Mouse (Mus musculus): Measurements from ENCODE around the gene Obscn.
"Not testable (repeated sequence)": the region's sequence is repeated elsewhere in the genome, so short reads cannot be mapped to it uniquely, and the experiment has no call there.

Gene Obscn

DNA sequence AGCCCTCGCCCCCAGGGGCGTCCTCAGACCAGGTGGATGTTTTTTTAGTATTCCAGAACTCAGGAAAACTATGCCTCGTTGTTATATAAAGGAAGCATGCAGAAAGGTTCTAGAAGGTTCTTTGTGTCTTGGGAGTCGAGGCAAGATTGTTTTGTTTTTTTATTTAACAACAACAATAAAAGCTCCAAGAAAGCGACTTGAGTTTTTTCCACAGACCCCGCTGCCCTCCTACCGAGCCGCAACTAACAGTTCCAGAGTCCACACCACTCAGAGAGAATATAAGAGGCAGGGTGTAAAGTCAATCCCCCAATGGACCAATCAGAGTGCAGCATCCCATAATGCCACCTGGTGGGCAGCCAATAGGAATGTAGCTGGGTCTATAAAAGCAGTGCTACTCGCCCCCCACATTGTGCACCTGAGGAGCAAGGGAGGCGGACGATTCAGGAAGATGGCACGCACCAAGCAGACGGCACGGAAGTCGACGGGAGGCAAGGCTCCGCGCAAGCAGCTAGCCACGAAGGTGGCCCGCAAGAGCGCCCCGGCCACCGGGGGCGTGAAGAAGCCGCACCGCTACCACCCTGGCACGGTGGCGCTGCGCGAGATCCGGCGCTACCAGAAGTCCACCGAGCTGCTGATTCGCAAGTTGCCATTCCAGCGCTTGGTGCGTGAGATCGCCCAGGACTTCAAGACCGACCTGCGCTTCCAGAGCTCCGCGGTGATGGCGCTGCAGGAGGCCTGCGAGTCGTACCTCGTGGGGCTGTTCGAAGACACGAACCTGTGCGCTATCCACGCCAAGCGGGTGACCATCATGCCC is 174.6 kb downstream of the Obscn start:
- no peak for DNase-seq (ENCODE audit: low read depth, low spot score)

GRCm38 (mm10) chr11:58959921-58960465 is 176.2 kb downstream of the Obscn start:
- DNase-seq (ENCODE audit: low read depth, low spot score): peak; percentile 84

- no peak for DNase-seq (ENCODE audit: low read depth, low spot score)
Observed at GRCm38 (mm10) chr11:58959186-58959825, 176.9 kb downstream of the Obscn start.

- DNase-seq (ENCODE audit: low read depth, low spot score): no peak
Observed at GRCm38 (mm10) chr11:58958536-58958935, 177.7 kb downstream of the Obscn start.

DNA sequence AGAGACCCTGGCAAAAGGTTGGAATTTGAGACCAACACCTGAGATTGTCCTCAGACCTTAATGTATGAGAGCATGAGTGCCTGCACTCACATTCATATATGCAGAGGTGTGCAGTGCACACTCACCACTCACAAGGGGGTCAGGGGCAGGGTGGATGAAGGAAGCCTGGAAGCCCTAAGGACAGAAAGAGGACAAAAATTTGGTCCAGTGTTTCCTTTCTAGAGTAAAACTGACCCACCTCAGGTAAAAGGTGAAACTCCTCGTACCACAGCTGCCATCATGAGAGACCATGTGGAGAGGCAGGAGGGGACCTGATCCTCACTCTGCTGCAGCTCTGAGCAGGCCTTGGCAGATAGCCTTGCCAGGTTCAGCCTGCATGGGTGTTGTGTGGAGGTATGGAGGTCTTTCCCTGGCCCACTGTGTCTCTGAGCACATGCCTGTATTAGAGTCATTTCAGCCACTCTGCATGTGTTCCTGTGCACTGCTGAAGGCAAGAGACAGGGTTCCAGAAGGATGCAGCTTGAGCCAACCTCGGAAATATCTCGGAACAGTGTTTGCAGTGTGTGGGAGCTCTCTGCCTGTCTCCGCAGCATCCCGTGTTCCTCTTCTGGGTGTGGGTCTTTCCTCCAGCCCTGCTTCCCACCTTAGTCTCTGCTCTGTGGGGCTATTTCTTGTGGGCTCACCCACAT is 178.8 kb downstream of the Obscn start:
- DNase-seq (ENCODE audit: low read depth, low spot score): no peak

DNA sequence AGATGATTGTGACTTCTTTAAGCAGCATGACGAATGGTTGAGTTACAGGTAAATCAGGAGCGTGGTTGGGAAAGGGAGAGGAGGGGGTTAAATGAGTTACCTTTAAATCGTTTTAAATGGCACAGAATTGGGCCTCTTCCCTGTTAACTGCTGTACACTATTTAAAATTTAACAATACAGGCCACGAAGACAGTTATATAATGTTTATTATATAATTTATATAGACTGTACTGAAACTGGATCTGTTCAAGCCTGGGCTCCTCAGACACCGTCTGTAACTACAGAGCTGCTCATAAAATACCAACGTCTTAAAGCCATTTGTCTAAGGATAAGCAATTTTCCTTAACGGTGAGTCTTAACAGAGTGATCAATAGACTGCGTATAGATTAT is 180.3 kb downstream of the Obscn start:
- DNase-seq (ENCODE audit: low read depth, low spot score): no peak

GRCm38 (mm10) chr11:58955143-58955867 is 180.9 kb downstream of the Obscn start:
- DNase-seq (ENCODE audit: low read depth, low spot score): no peak

DNA sequence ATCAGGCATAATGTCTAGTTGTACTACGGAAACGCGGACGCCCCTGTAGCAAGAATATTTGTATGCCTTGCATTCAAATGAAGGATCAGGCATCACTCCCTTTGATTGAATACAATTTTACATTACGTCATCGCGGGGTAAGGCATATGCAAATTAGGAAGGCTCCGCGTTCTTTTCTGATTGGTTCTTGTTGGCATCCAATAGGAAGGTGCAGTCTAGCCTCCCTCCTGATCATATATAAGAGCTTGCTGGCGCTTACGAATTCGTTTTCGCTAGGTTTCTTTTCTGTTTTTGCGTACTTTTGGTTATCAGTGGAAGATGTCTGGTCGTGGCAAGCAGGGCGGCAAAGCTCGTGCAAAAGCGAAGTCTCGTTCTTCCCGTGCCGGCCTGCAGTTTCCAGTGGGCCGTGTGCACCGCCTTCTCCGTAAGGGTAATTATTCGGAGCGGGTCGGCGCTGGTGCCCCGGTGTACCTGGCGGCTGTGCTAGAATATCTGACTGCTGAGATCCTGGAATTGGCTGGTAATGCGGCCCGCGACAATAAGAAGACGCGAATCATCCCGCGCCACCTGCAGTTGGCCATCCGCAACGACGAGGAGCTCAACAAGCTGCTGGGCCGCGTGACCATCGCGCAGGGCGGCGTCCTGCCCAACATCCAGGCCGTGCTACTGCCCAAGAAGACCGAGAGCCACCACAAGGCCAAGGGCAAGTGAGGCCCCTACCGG is 181.6 kb downstream of the Obscn start, which contains the start of the genes Hist3h2a and Trim17:
Gene Hist3h2a (plus strand): TSS at position 266 of the 723 bp plus-strand sequence.
Gene Trim17 (plus strand): TSS at position 266 of the 723 bp plus-strand sequence.
- DNase-seq (ENCODE audit: low read depth, low spot score): peak; percentile 97

GRCm38 (mm10) chr11:58954170-58954419 is 182.1 kb downstream of the Obscn start:
- DNase-seq (ENCODE audit: low read depth, low spot score): not testable (repeated sequence)

DNA sequence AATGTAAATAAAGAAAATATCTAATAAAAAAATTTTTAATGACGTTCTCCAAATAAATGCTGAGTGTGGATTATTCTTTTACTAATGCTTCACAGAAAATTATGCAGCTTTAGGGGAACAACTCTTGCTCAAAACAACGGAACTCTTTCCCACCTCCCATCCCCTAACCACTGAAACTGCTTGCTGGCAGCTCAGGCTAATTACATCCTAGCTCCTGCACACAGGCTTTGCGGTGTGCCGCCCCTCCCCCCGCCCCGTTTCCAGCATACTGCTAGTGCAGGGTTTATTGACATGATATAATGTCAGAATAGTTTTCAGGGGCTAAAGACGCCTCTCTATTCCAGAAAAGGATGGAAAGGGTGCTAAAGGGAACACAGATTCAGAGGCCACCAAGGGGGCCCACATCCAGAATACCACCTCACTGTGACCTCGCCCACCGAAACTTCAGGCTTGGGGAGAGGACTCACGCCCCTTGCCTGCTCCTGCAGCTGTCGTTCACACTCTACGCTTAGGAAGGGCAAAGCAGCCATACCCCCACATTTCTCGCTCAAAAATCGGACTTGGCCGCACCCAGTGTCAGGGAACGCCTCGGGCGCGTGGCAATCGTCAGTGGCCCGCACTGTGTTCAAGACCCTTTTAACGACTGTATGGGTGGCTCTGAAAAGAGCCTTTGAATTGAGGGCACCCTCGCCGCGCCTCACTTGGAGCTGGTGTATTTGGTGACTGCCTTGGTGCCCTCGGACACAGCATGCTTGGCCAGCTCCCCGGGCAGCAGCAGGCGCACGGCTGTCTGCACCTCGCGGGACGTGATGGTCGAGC is 182.6 kb downstream of the Obscn start:
- DNase-seq (ENCODE audit: low read depth, low spot score): no peak

DNA sequence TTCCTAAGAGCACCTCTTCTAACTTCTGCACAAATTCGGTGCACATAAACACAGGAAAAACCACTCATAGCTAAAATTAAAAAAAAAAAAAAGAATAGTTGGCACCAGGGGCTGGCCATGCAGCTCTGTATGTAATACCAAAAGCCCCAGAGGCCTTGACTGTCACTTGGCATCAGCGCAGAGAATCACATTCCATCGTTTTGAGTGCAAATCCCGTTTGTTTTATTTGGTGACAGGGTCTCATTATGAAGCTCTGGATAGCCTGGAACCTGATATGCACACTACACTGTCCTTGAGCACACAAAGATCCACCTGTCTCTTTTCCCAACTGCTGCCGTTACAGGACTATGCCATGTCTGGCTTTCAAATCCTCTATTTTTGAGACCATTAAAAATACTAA is 185.0 kb downstream of the Obscn start:
- DNase-seq (ENCODE audit: low read depth, low spot score): no peak

GRCm38 (mm10) chr11:58949480-58950431 is 186.4 kb downstream of the Obscn start:
- no peak for DNase-seq (ENCODE audit: low read depth, low spot score)

DNA sequence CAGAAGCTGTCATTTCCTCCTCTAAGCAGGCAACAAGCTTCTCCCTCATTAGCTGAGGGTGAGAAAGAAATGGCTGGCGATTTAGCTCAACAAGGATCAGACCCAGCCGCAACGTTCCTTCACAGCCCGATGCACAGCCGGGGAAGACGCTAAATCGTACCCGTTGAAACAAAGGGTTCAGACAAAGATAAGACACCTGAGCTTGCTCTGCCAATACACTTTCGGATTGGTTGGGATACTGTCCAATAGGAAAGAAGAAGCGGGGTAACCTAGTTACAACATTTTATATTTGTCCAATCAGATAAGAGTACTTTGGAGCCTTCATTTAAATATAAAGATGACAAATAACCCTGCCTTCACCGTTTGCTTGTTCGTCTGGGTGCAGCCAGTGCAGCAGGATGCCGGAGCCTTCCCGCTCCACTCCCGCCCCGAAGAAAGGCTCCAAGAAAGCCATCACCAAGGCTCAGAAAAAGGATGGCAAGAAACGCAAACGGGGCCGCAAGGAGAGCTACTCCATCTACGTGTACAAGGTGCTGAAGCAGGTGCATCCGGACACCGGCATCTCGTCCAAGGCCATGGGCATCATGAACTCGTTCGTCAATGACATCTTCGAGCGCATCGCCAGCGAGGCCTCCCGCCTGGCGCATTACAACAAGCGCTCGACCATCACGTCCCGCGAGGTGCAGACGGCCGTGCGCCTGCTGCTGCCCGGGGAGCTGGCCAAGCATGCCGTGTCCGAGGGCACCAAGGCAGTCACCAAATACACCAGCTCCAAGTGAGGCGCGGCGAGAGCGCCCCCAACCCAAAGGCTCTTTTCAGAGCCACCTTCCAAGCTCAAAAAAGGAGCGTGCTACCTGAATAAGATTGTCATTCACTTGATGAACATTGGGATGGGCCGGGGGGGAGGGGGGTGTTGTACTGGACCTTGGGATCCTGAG is 187.4 kb downstream of the Obscn start, which contains the start of gene Hist3h2ba:
Gene Hist3h2ba (plus strand): TSS at position 379 of the 938 bp plus-strand sequence.
- DNase-seq (ENCODE audit: low read depth, low spot score): peak; percentile 59

- DNase-seq (ENCODE audit: low read depth, low spot score): no peak
Observed at GRCm38 (mm10) chr11:58947798-58948528, 188.2 kb downstream of the Obscn start.

DNA sequence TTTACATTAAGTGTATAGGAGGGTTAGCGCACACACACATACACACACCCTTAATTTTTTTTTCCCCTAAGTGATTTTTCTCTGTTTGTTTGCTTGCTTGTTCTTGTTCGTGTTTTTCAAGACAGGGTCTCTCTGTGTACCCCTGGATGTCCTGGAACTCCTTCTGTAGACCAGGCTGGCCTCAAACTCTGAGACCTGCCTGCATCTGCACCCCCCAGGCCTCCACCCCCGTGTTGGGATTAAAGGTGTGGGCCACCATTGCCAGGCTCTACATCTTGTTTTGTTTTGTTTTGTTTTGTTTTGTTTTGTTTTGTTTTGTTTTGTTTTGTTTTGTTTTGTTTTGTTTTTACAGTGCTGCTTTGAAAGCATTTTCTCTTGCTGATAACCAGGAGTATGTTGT is 188.9 kb downstream of the Obscn start:
- DNase-seq (ENCODE audit: low read depth, low spot score): no peak

Data from skeletal muscle tissue, adult 2 months (tissue).